Mouse (Mus musculus) spleen, adult 2 months (tissue): ENCODE data around the gene Syndig1.

Source experiments
- CTCF ChIP-seq: fragments of 200-500 bp; IDR thresholded peaks from 2 replicates; pipeline ENCODE4 v1.5.1; 2011; ENCODE audit warnings: mild to moderate bottlenecking, inconsistent platforms; ENCODE audit not compliant: insufficient read depth, insufficient read length, insufficient replicate concordance; ENCODE audit errors: extremely low read depth
- POLR2A ChIP-seq: fragments of 200-500 bp; IDR thresholded peaks from 2 replicates; pipeline ENCODE4 v1.6.1; 2011; ENCODE audit warnings: low read depth, low read length, inconsistent platforms

DNA sequence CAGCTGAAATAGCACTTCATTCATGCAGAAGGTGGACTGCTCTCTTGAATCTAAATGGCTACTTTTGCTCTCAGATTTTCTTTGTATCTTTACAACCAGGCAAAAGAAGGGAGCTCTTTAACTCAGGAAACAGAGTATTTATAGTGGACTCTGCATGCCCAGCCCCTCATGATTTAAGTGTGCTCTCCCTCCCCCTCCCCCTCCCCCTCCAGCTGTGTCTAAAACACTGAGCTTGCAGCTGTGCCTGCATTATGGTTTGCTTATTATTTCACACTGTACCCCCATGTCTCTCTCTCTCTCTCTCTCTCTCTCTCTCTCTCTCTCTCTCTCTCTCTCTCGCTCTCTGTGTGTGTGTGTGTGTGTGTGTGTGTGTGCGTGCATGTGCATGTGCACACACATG, 168.6 kb downstream of the Syndig1 start:
- TF ChIP-seq POLR2A (no peak), CTCF (no peak)
